Mouse (Mus musculus) hindbrain, embryonic 11.5 days (tissue): Measurements from ENCODE around the gene Styxl1. TPM values are rescaled to one million over a fixed set of nuclear protein-coding genes. Genes with fewer than 3 reads are reported as not detected.
A peak's percentile ranks its signal among the peaks of the same experiment; 100 is the strongest.

Source experiments
- ATAC-seq: fragments of 200-750 bp; cut with Nextera tagmentation; 2 replicates; pipeline ENCODE4 v1.8.0; 2017; ENCODE audit warnings: mild to moderate bottlenecking, moderate TSS enrichment, moderate library complexity; ENCODE audit not compliant: low FRiP score
- DNase-seq: peaks from one replicate; pipeline ENCODE4 v3.0.0-alpha.2; 2015; ENCODE audit warnings: low spot score
- H3K27ac ChIP-seq: fragments of 300-500 bp; sonication (generic); 2 replicates; pipeline ENCODE4 v1.5.1; 2014; ENCODE audit warnings: mild to moderate bottlenecking, low read depth, low read length
- H3K27me3 ChIP-seq: fragments of 300-500 bp; sonication (generic); 2 replicates; pipeline ENCODE4 v1.6.1; 2014; ENCODE audit warnings: mild to moderate bottlenecking, low read length, moderate library complexity, mixed read lengths; ENCODE audit not compliant: control insufficient read depth, insufficient read depth
- H3K36me3 ChIP-seq: fragments of 300-500 bp; sonication (generic); 2 replicates; pipeline ENCODE4 v1.6.1; 2014; ENCODE audit warnings: mild to moderate bottlenecking, low read length, moderate library complexity, mixed read lengths; ENCODE audit not compliant: control insufficient read depth, insufficient read depth
- H3K4me1 ChIP-seq: fragments of 300-500 bp; sonication (generic); replicated peaks from 2 replicates; pipeline ENCODE4 v1.6.1; 2014; ENCODE audit warnings: low read length, mixed read lengths; ENCODE audit not compliant: control insufficient read depth, insufficient read depth
- H3K4me2 ChIP-seq: fragments of 300-500 bp; sonication (generic); replicated peaks from 2 replicates; pipeline ENCODE4 v1.6.1; 2014; ENCODE audit warnings: mild to moderate bottlenecking, low read depth, low read length
- H3K4me3 ChIP-seq: fragments of 300-500 bp; sonication (generic); 2 replicates; pipeline ENCODE4 v1.5.1; 2014; ENCODE audit warnings: low read depth, low read length
- H3K9ac ChIP-seq: fragments of 300-500 bp; sonication (generic); 2 replicates; pipeline ENCODE4 v1.6.1; 2014; ENCODE audit warnings: low read depth, low read length
- H3K9me3 ChIP-seq: fragments of 300-500 bp; sonication (generic); 2 replicates; pipeline ENCODE4 v1.6.1; 2016; ENCODE audit warnings: low read length; ENCODE audit not compliant: control insufficient read depth
- WGBS: fragments of 180-500 bp; shearing (Covaris S2); extraction: QIAGEN DNeasy Blood & Tissue Kit; methylation state at CpG from one replicate; pipeline ENCODE4 v1.1.7; 2014; 5-methylcytosine and 5-hydroxymethylcytosine counted together
- polyA plus RNA-seq: library from polyadenylated mRNA; unstranded; fragments of >200 nt; fragmentation: Nextera tagmentation; extraction: Ambion mirVana; gene quantifications from 2 replicates; pipeline ENCODE4 v1.2.1, GENCODE M21; 2014

Styxl1 gene
- polyA plus RNA-seq, 1 experiment from 2014 or later = 0.36 TPM

DNA sequence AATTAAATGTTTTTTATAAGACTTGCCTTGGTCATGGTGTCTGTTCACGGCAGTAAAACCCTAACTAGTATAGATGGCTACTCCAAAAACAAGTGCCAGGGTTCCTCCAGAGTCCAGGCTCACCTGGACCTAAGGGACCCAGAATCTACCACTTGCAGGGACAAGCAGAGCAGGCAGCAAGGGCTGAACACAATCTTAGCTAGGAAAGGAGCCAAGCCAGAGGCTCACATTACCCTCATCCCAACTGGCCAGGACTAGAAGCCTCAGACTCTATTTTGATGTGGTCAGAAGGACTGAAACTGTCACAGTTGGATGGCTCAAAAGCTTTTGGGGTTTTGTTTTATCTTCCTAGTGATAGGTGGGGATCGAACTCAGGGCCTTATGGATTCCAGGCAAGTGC, 26.6 kb downstream of the Styxl1 start:
- no peaks in the 10 kb centered on the region for H3K27me3 ChIP-seq
- ATAC-seq (no peak), DNase-seq (no peak)
- no peaks in the 10 kb centered on the region for H3K4me1 ChIP-seq
- no peak overlapping the region for H3K4me2 ChIP-seq
- H3K9me3 ChIP-seq = no peaks in the 10 kb centered on the region
- H3K4me3 ChIP-seq = no peak overlapping the region
- no peaks in the 10 kb centered on the region for H3K36me3 ChIP-seq
- H3K9ac ChIP-seq = no peak overlapping the region
- WGBS = 71% methylated on average over 2 of the region's 2 CpGs
- H3K27ac ChIP-seq = no peak overlapping the region

DNA sequence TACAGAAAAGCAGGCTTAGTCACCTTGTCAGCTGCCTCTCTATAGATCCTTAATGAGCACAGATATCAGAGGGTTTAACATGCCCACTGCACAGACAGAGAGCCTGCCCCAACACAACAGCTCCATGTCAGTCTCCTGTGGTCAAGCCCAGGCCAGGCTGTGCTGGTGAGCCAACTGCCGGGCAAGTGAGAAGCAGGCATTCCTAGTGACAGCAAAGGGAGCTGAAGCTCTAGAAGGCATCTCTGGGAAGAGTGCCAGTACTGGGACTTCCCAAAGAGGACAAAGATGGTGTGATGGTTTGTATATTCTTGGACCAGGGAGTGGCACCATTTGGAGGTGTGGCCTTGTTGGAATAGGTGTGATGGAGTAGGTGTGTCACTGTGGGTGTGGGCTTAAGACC, 27.1 kb downstream of the Styxl1 start:
- DNase-seq (no peak), ATAC-seq (no peak)
- Histone ChIP-seq H3K4me2 (no peak overlapping the region), H3K4me1 (no peaks in the 10 kb centered on the region), H3K9ac (no peak overlapping the region), H3K36me3 (no peaks in the 10 kb centered on the region), H3K9me3 (no peaks in the 10 kb centered on the region), H3K27me3 (no peaks in the 10 kb centered on the region), H3K27ac (no peak overlapping the region), H3K4me3 (no peak overlapping the region)
- WGBS = 83% methylated on average over 1 of the region's 1 CpGs

DNA sequence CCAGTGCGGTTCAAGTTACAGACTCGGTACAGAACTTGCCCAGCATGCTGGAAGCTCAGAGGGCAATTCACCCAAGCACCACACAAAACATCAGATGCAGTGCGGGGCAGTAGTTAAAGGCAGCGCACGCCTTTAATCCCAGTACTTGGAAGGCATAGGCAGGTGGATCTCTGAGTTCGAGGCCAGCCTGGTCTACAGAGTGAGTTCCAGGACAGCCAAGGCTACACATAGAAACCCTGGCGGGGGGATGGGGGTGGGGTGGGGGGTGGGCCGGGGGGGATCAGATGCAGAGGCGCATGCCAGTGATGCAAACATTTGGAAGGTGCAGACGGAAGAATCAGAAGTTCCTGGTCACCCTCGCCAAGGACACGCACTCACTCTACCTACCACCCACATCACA, 33.4 kb downstream of the Styxl1 start:
- ATAC-seq (0 out of 2 replicates have a peak, but pooled peaks have one; percentile 36), DNase-seq (no peak)
- H3K36me3 ChIP-seq = no peaks in the 10 kb centered on the region
- WGBS = 16% methylated on average over 12 of the region's 12 CpGs
- no peaks in the 10 kb centered on the region for H3K27me3 ChIP-seq
- peak overlapping the region; percentile 54 for H3K4me2 ChIP-seq
- no peaks in the 10 kb centered on the region for H3K9me3 ChIP-seq
- H3K4me3 ChIP-seq = peak overlapping the region; percentile 79
- peaks cover 9% of the 10 kb centered on the region for H3K4me1 ChIP-seq
- no peak overlapping the region for H3K27ac ChIP-seq
- peak overlapping the region; percentile 68 for H3K9ac ChIP-seq

DNA sequence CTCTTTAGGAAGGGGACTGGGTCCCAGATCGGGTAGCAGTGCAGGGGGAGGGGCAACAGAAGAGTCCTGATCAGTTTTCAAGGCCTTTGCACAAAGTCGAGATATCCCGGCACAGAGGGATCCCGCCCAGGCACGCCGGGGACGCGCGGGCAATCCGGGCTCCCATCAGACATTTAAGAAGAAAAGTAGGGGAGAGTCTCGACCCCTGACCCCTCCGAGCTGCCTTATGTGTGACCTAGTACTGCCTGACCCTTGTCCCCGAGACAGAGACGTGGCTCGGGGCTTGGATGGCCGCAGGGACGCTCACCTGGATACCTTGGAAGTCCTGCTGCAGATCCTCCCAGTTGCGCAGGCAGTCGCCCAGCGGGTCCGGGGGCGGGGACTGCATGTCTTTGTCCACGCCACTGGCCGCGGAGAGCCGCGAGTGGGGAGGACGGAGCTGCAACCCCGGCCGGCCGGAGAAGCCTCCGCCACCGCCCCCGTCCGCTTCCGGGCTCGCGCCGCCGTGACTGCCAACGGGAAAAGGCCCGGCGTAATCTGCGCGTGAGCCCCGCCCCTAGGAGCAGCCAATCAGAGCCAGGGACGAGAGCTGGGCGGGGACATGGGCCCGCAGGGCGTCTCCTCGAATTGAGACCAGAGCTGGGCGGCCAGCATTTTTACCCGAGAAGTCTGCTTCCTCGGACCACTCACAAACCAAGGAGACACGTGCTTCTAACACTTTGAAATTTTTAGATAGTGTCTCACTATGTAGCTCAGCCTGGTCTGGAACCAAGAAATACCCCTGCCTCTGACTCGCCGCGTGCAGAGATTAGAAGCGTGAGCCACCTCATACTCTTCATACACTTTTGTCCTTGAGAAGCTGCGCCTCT, 34.2 kb downstream of the Styxl1 start, which contains the start of gene Tmem120a:
Gene Tmem120a, minus strand, starts transcription at position 708 of the 869 bp plus-strand sequence.
- peak; percentile 93 for ATAC-seq
- H3K9me3 ChIP-seq = no peaks in the 10 kb centered on the region
- H3K9ac ChIP-seq = peak within 1 kb of the TSS; percentile 68
- H3K4me1 ChIP-seq = peaks cover 9% of the 10 kb centered on the region
- H3K27me3 ChIP-seq = no peaks in the 10 kb centered on the region
- H3K4me3 ChIP-seq = peak within 1 kb of the TSS; percentile 79
- no peaks in the 10 kb centered on the region for H3K36me3 ChIP-seq
- DNase-seq = peak; percentile 94
- WGBS = under 1% methylated on average over 60 of the region's 60 CpGs
- no peak within 1 kb of the TSS for H3K27ac ChIP-seq
- peak within 1 kb of the TSS; percentile 54 for H3K4me2 ChIP-seq

DNA sequence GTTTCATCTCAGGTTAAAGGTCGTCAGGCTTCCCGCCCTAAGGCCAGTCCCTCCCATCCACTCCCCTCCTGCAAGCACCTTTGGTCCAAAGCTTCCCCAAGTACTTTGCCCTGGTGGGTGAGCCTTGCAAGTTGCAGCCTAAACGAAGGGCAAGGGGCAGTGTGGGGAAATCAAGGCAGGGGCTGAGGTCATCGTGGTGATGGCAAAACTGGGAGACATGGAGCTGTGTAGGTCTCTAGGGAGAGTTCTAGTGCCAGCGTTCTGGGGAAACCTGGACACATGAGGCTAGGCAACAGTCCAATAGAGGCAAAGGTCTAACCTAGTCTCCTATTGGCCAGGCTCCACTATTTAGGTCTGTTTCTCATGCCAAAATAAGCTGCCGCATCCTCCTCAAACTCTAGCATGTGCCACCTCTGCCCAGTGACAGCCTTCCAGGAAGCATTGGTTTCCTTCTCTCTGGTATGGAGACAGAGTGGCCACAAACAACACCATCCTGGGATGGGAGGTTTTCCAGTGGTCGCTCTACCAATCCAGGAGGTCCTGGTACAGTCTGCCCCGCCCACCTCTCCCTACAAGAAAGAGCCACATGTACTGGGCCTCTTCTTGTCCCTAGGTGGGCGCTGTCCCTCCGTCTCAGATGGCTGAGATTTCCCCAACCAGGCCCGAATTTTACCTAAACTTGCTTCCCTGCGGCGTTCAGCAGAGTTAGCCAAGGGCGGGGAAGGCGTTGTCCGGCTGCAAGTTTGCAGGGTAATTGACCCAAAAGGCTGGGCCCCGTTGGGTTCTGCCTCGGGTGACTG, 35.0 kb downstream of the Styxl1 start:
- ATAC-seq (peak; percentile 67; the same call in 1 of the 2 replicates), DNase-seq (peak; percentile 61)
- H3K4me2 ChIP-seq = peak overlapping the region; percentile 54
- H3K27ac ChIP-seq = no peak overlapping the region
- peaks cover 9% of the 10 kb centered on the region for H3K4me1 ChIP-seq
- H3K36me3 ChIP-seq = no peaks in the 10 kb centered on the region
- peak overlapping the region; percentile 79 for H3K4me3 ChIP-seq
- no peaks in the 10 kb centered on the region for H3K27me3 ChIP-seq
- H3K9ac ChIP-seq = peak overlapping the region; percentile 68
- H3K9me3 ChIP-seq = no peaks in the 10 kb centered on the region
- 21% methylated on average over 18 of the region's 18 CpGs for WGBS

DNA sequence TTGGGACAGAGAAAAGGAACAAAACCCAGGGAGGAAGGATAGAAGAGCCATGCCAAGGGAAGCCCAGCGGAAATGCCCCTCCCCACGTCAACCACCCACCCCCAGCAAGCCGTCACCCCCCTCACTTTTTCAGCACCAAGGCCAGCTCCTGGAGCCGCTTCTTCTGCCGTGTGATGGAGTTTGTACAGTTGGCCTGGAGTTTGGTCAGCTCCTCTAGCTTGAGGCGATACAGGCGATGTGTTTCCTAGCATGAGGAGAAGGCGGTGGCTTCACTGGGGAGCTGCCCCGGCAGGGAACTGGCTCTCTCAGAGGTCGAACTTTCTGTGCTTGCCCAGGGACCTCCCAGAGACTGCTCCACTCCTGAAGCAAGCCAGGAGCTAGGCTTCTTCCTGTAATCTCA, 36.0 kb downstream of the Styxl1 start:
- H3K4me1 ChIP-seq = peaks cover 9% of the 10 kb centered on the region
- H3K4me3 ChIP-seq = no peak overlapping the region
- no peak for DNase-seq
- H3K27ac ChIP-seq = no peak overlapping the region
- H3K9ac ChIP-seq = no peak overlapping the region
- no peaks in the 10 kb centered on the region for H3K36me3 ChIP-seq
- WGBS = 73% methylated on average over 10 of the region's 10 CpGs
- ATAC-seq = no peak
- no peak overlapping the region for H3K4me2 ChIP-seq
- H3K27me3 ChIP-seq = no peaks in the 10 kb centered on the region
- H3K9me3 ChIP-seq = no peaks in the 10 kb centered on the region

DNA sequence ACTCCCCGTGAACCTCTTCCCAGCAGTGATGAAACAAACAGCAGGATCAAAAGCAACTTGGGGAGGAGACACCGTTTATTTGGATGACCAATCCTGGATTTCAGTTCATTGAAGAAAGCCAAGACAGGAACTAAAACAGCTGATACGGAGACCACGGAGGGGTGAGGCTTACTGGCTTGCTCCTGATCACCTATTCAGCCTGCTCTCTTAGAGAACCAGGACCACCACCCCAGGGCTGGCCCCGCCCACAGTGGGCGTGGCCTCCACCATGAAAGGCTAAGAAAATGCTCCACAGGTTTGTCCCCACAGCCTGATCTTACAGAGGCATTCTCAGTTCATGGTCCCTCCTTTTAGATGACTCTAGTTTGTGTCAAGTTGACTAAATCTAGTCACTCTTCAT, 39.9 kb downstream of the Styxl1 start:
- Histone ChIP-seq H3K36me3 (peaks cover 19% of the 10 kb centered on the region), H3K27ac (no peak overlapping the region), H3K9ac (no peak overlapping the region), H3K27me3 (no peaks in the 10 kb centered on the region), H3K4me2 (no peak overlapping the region), H3K4me3 (no peak overlapping the region), H3K9me3 (no peaks in the 10 kb centered on the region), H3K4me1 (peaks cover 7% of the 10 kb centered on the region)
- 25% methylated on average over 6 of the region's 6 CpGs for WGBS
- peak; percentile 36 for DNase-seq
- no peak for ATAC-seq

DNA sequence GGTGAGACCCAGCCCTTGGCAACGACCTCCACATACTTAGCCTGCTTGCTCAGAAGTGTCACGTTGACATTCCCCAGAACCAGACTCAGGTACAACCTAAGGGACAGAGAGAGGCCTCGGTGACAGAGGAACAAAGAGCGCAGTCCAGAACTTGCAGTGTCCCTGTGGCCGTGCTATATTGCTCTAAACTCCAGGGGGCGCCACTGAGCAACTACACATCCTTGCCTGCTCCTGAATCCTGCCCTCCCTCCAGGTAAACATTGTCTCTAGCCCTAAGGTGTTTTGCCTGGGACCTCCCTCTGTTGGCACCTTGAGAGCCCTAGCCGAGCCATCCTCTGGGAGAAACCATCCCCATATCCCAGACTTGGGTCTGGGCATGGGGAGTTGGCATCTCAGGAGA, 41.0 kb downstream of the Styxl1 start:
- H3K9me3 ChIP-seq = no peaks in the 10 kb centered on the region
- no peak overlapping the region for H3K4me3 ChIP-seq
- H3K27me3 ChIP-seq = no peaks in the 10 kb centered on the region
- H3K4me1 ChIP-seq = no peaks in the 10 kb centered on the region
- H3K27ac ChIP-seq = no peak overlapping the region
- no peak overlapping the region for H3K9ac ChIP-seq
- WGBS = 84% methylated on average over 7 of the region's 7 CpGs
- H3K36me3 ChIP-seq = peaks cover 23% of the 10 kb centered on the region
- no peak overlapping the region for H3K4me2 ChIP-seq
- no peak for ATAC-seq
- no peak for DNase-seq
